Mouse (Mus musculus) testis, adult 2 months (tissue): Measurements from ENCODE around the gene Bcl10.

Experiments used
- CTCF ChIP-seq: fragments of 200-500 bp; IDR thresholded peaks from 2 replicates; pipeline ENCODE4 v1.5.1; 2012; ENCODE audit warnings: low read depth, mild to moderate bottlenecking, inconsistent platforms, low read length, moderate library complexity; ENCODE audit not compliant: control insufficient read depth, insufficient read depth, insufficient replicate concordance
- POLR2A ChIP-seq: fragments of 200-500 bp; IDR thresholded peaks from 2 replicates; pipeline ENCODE4 v1.6.1; 2012; ENCODE audit warnings: low read depth, mild to moderate bottlenecking, inconsistent platforms, low read length, moderate library complexity; ENCODE audit not compliant: control insufficient read depth

- TF ChIP-seq CTCF (no peak), POLR2A (no peak)
These were observed 28.2 kb downstream of the Bcl10 start for GRCm38 (mm10) chr3:145950815-145951130.
